Mouse (Mus musculus): ENCODE data around the gene Zc2hc1c. TPM values are rescaled to one million over a fixed set of nuclear protein-coding genes. Genes with fewer than 3 reads are reported as not detected.
A peak's percentile ranks its signal among the peaks of the same experiment; 100 is the strongest.

The Zc2hc1c gene
- polyA plus RNA-seq, 1 experiment from 2014 or later = 0.93 TPM

DNA sequence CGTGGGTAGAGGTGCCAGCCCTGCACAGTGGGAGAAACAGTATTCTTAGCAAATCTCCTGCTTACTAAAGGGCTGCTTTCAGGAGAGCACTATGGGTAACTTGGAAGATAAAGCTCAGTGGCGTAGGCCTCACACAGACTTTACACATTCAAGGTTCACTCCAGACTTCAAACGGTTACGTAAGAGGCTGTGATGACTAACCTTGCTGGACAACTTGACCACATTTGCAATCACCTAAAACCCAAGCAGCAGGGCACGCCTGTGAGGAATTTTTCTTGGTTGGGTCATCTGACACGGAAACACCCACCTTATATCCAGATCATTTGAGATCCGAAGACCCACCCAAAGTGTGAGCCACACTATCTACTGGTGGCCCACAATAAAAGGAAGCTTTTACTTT, 41.8 kb downstream of the Zc2hc1c start:
- peaks cover 10% of the 10 kb centered on the region; the same call in 1 of the 2 replicates for H3K36me3 ChIP-seq (ENCODE audit: control insufficient read depth, insufficient read depth, low read length)
- no peak overlapping the region for H3K9ac ChIP-seq (ENCODE audit: low read length)
- ATAC-seq (ENCODE audit: low FRiP score, low TSS enrichment) = peak; percentile 66
- no peak overlapping the region for H3K4me2 ChIP-seq (replicated peaks; ENCODE audit: low read depth)
- no peak overlapping the region for H3K27ac ChIP-seq (replicated peaks)
- H3K4me3 ChIP-seq (ENCODE audit: low read depth, low read length) = no peak overlapping the region
- TF ChIP-seq EP300 (optimal IDR thresholded peaks at IDR 0.05) (no peak), CTCF (IDR thresholded peaks at IDR 0.05; ENCODE audit: low read depth) (no peak)
- no peaks in the 10 kb centered on the region for H3K4me1 ChIP-seq (replicated peaks; ENCODE audit: control insufficient read depth, insufficient read depth)
- no peaks in the 10 kb centered on the region for H3K9me3 ChIP-seq (ENCODE audit: control insufficient read depth, low read length)
- H3K27me3 ChIP-seq (ENCODE audit: control insufficient read depth, insufficient read depth, low read length) = no peaks in the 10 kb centered on the region
- 74% methylated on average over 7 of the region's 7 CpGs for WGBS
- DNase-seq (ENCODE audit: low spot score) = no peak

DNA sequence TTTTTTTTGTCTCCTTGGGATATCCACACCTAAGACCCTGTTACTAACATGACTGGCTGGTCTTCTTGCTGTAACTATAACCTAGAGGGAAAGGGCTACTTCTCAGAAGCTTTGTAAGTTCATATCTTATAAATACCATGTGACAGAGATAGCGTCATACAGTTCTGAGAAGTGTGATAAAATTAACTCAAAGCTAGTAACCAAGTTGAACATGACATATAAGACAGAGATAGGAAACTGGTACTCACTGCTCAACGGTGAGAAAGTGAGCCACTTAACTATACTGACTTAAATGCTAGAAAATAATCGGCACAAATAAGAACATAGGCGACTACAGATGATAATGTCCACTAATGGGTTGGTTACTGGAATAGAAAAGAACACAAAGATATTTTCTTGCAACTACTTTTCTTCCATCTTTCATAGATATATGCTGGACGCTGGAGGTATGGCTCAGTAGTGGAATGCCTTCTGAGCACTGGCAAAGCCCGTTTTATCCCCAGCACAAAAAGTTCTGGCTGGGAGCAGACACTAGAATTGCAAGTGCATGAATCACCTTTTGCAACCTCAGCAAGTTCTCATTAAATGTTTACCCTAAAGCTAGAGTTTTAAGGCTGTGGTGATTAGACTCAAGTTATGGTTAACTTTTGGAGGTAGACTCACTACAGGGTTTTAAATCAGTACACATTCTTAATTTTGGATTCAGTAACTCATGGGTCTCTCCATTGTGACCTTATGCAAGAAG, 49.3 kb downstream of the Zc2hc1c start:
- Histone ChIP-seq H3K4me3 (ENCODE audit: low read depth, low read length) (peak overlapping the region; percentile 95; the same call in 1 of the 2 replicates), H3K4me2 (replicated peaks; ENCODE audit: low read depth) (peak overlapping the region; percentile 78), H3K9ac (ENCODE audit: low read length) (no peak overlapping the region), H3K9me3 (ENCODE audit: control insufficient read depth, low read length) (no peaks in the 10 kb centered on the region), H3K27ac (replicated peaks) (no peak overlapping the region), H3K4me1 (replicated peaks; ENCODE audit: control insufficient read depth, insufficient read depth) (0 out of 2 replicates have a peak, but pooled peaks cover 2% of the 10 kb centered on the region), H3K36me3 (ENCODE audit: control insufficient read depth, insufficient read depth, low read length) (peaks cover 5% of the 10 kb centered on the region; the same call in 1 of the 2 replicates), H3K27me3 (ENCODE audit: control insufficient read depth, insufficient read depth, low read length) (no peaks in the 10 kb centered on the region)
- DNase-seq (ENCODE audit: low spot score) (no peak), ATAC-seq (ENCODE audit: low FRiP score, low TSS enrichment) (no peak)
- TF ChIP-seq EP300 (optimal IDR thresholded peaks at IDR 0.05) (no peak), CTCF (IDR thresholded peaks at IDR 0.05; ENCODE audit: low read depth) (no peak)
- 60% methylated on average over 6 of the region's 6 CpGs for WGBS

DNA sequence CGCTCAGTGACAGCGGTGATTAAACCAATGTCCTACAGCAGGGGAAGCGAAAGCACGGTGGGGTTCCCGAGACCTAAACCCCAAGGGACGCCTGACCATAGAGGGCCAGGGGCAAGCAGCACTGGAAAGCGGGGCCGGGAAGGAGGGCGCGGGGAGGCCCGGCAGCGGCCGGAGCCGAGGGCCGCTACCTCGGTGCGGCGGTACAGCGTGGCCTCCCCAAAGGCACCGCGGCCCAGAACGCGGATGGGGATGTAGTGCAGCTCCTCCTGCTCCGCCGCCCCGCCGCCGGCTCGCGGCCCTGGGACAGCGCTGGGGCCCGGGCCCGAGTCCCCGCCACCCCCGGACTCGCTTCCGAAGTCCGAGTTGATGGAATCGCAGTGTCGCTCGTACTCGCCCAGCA, 50.4 kb downstream of the Zc2hc1c start:
- H3K9me3 ChIP-seq (ENCODE audit: control insufficient read depth, low read length) = no peaks in the 10 kb centered on the region
- H3K27me3 ChIP-seq (ENCODE audit: control insufficient read depth, insufficient read depth, low read length) = no peaks in the 10 kb centered on the region
- H3K27ac ChIP-seq (replicated peaks) = peak overlapping the region; percentile 96
- H3K4me3 ChIP-seq (ENCODE audit: low read depth, low read length) = peak overlapping the region; percentile 95
- H3K4me2 ChIP-seq (replicated peaks; ENCODE audit: low read depth) = peak overlapping the region; percentile 78
- no peak for TF ChIP-seq EP300 (optimal IDR thresholded peaks at IDR 0.05)
- no peak for TF ChIP-seq CTCF (IDR thresholded peaks at IDR 0.05; ENCODE audit: low read depth)
- DNase-seq (ENCODE audit: low spot score) = no peak
- H3K36me3 ChIP-seq (ENCODE audit: control insufficient read depth, insufficient read depth, low read length) = peaks cover 5% of the 10 kb centered on the region; the same call in 1 of the 2 replicates
- peak; percentile 60 for ATAC-seq (ENCODE audit: low FRiP score, low TSS enrichment)
- H3K9ac ChIP-seq (ENCODE audit: low read length) = peak overlapping the region; percentile 97
- WGBS = 1% methylated on average over 38 of the region's 42 CpGs
- H3K4me1 ChIP-seq (replicated peaks; ENCODE audit: control insufficient read depth, insufficient read depth) = 0 out of 2 replicates have a peak, but pooled peaks cover 2% of the 10 kb centered on the region

DNA sequence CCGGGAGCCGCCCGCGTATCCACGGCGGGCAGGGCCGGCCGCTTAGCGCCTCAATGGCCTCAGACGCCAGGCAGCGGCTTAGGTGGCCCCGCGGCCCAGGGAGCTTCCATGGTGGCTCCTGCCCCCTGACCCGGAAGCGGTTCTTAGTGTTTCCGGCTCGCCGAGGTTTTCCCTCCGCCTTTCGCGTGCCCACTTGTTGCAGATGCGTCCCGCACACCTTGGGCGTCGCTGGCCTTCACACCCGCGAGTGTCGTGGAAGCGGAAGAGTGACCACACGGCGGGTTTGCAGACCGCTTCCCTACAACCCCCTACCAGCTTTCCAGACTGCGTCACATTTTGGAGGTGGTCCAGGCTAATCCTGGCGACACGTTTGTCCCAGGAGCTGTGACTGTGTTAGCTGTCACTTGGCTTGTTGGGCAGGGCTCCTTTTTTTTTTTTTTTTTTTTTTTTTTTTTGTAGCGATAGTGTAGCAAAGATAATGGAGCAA, 50.9 kb downstream of the Zc2hc1c start, which contains the start of gene Nek9:
Gene Nek9 (minus strand): TSS at position 120 of the 487 bp plus-strand sequence.
- Histone ChIP-seq H3K36me3 (ENCODE audit: control insufficient read depth, insufficient read depth, low read length) (peaks cover 5% of the 10 kb centered on the region; the same call in 1 of the 2 replicates), H3K27ac (replicated peaks) (peak within 1 kb of the TSS; percentile 96), H3K9me3 (ENCODE audit: control insufficient read depth, low read length) (no peaks in the 10 kb centered on the region), H3K9ac (ENCODE audit: low read length) (peak within 1 kb of the TSS; percentile 97), H3K27me3 (ENCODE audit: control insufficient read depth, insufficient read depth, low read length) (no peaks in the 10 kb centered on the region), H3K4me2 (replicated peaks; ENCODE audit: low read depth) (peak within 1 kb of the TSS; percentile 78), H3K4me3 (ENCODE audit: low read depth, low read length) (peak within 1 kb of the TSS; percentile 95), H3K4me1 (replicated peaks; ENCODE audit: control insufficient read depth, insufficient read depth) (0 out of 2 replicates have a peak, but pooled peaks cover 2% of the 10 kb centered on the region)
- under 1% methylated on average over 36 of the region's 36 CpGs for WGBS
- ATAC-seq (ENCODE audit: low FRiP score, low TSS enrichment) = peak; percentile 90
- TF ChIP-seq CTCF (IDR thresholded peaks at IDR 0.05; ENCODE audit: low read depth) (peak; percentile 24; the same call in 1 of the 2 replicates), EP300 (optimal IDR thresholded peaks at IDR 0.05) (no peak)
- DNase-seq (ENCODE audit: low spot score) = peak; percentile 93

DNA sequence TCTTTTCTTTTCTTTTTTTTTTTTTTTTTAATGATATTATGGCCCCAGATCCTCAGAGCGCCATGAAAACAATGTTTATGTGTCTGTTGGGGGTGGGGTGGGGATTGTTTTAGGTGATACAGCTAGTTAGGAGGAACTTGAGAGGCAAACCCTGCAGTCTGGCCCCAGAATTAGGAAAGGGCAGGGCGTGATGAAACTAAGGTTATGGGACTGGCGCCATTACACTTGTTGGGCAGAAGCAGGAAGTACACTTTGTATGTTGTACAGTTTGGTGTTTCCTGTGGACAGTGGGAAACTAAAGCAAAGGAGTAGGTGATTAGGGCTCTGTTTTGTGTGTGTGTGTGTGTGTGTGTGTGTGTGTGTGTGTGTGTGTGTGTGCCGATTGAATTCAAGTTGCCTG, 51.6 kb downstream of the Zc2hc1c start:
- H3K36me3 ChIP-seq (ENCODE audit: control insufficient read depth, insufficient read depth, low read length) = peaks cover 5% of the 10 kb centered on the region; the same call in 1 of the 2 replicates
- no peak overlapping the region for H3K9ac ChIP-seq (ENCODE audit: low read length)
- no peak for TF ChIP-seq EP300 (optimal IDR thresholded peaks at IDR 0.05)
- 0 out of 2 replicates have a peak, but pooled peaks have one; percentile 7 for TF ChIP-seq CTCF (IDR thresholded peaks at IDR 0.05; ENCODE audit: low read depth)
- peak; percentile 39 for DNase-seq (ENCODE audit: low spot score)
- H3K27me3 ChIP-seq (ENCODE audit: control insufficient read depth, insufficient read depth, low read length) = no peaks in the 10 kb centered on the region
- H3K4me2 ChIP-seq (replicated peaks; ENCODE audit: low read depth) = peak overlapping the region; percentile 78
- H3K4me1 ChIP-seq (replicated peaks; ENCODE audit: control insufficient read depth, insufficient read depth) = 0 out of 2 replicates have a peak, but pooled peaks cover 2% of the 10 kb centered on the region
- no peak for ATAC-seq (ENCODE audit: low FRiP score, low TSS enrichment)
- no peak overlapping the region for H3K4me3 ChIP-seq (ENCODE audit: low read depth, low read length)
- no peaks in the 10 kb centered on the region for H3K9me3 ChIP-seq (ENCODE audit: control insufficient read depth, low read length)
- 0 out of 2 replicates have a peak overlapping the region, but pooled peaks have one; percentile 53 for H3K27ac ChIP-seq (replicated peaks)
- 38% methylated on average over 4 of the region's 4 CpGs for WGBS
